Mouse (Mus musculus): ENCODE data around the gene Cryba1. TPM values are rescaled to one million over a fixed set of nuclear protein-coding genes. Genes with fewer than 3 reads are reported as not detected.

Gene Cryba1
- not detected in 2 replicates for polyA plus RNA-seq (2012; rRNA removed)

GRCm38 (mm10) chr11:77725183-77725582 is at the start of gene Cryba1:
TSS of gene Cryba1 (minus strand) at chr11:77725283.

GRCm38 (mm10) chr11:77762783-77763672 is 37.9 kb upstream of the Cryba1 start, which contains the start of gene Myo18a:
TSS of gene Myo18a (plus strand) at chr11:77763246.

GRCm38 (mm10) chr11:77685383-77686265 is 39.5 kb downstream of the Cryba1 start, which contains the start of gene Nufip2:
TSS of gene Nufip2 (plus strand) at chr11:77686155.

Other genes with a start within 250 kb of the Cryba1 start
- gene Ankrd13b, start 235.6 kb downstream of the Cryba1 start, polyA plus RNA-seq (2012; rRNA removed), result 65.5 and 67.8 TPM in 2 replicates
- 97.9 and 102 TPM in 2 replicates for gene Git1, start 231.7 kb downstream of the Cryba1 start, polyA plus RNA-seq (2012; rRNA removed)
- 9.2 and 9.3 TPM in 2 replicates for gene Abhd15, start 210.2 kb downstream of the Cryba1 start, polyA plus RNA-seq (2012; rRNA removed)
- gene Trp53i13, start 209.3 kb downstream of the Cryba1 start, polyA plus RNA-seq (2012; rRNA removed), result 44.6 and 46.7 TPM in 2 replicates
- gene Gm10392, start 206.1 kb downstream of the Cryba1 start, polyA plus RNA-seq (2012; rRNA removed), result not detected in 2 replicates
- gene Taok1, start 117.5 kb downstream of the Cryba1 start, polyA plus RNA-seq (2012; rRNA removed), result 3.0 TPM in 2 replicates
- 17.6 and 27.2 TPM in 2 replicates for gene Nufip2, start 39.1 kb downstream of the Cryba1 start, polyA plus RNA-seq (2012; rRNA removed)
- 56.8 and 61.5 TPM in 2 replicates for gene Myo18a, start 38.0 kb upstream of the Cryba1 start, polyA plus RNA-seq (2012; rRNA removed)
- not detected in 2 replicates for gene Gm10277, start 62.5 kb upstream of the Cryba1 start, polyA plus RNA-seq (2012; rRNA removed)
- gene Pipox, start 168.8 kb upstream of the Cryba1 start, polyA plus RNA-seq (2012; rRNA removed), result 2.4 and 4.0 TPM in 2 replicates
- gene Sez6, start 205.5 kb upstream of the Cryba1 start, polyA plus RNA-seq (2012; rRNA removed), result 2.8 and 3.3 TPM in 2 replicates